Mouse (Mus musculus) cortical plate, adult 2 months (tissue): ENCODE results near the gene Fam186a. TPM values are rescaled to one million over a fixed set of nuclear protein-coding genes. Genes with fewer than 3 reads are reported as not detected.

ENCODE experiments used
- H3K27ac ChIP-seq: fragments of 200-500 bp; 2 replicates; pipeline ENCODE4 v1.5.1; 2012; ENCODE audit warnings: low read length, control low read depth, inconsistent platforms; ENCODE audit not compliant: insufficient read depth
- H3K4me1 ChIP-seq: fragments of 200-500 bp; 2 replicates; pipeline ENCODE4 v1.6.1; 2011; ENCODE audit warnings: low read length; ENCODE audit not compliant: control insufficient read depth, insufficient read depth
- H3K4me3 ChIP-seq: fragments of 200-500 bp; 2 replicates; pipeline ENCODE4 v1.5.1; 2011; ENCODE audit warnings: mild to moderate bottlenecking, low read length, control low read depth; ENCODE audit not compliant: insufficient read depth
- CTCF ChIP-seq: fragments of 200-500 bp; IDR thresholded peaks from 2 replicates; pipeline ENCODE4 v1.5.1; 2011; ENCODE audit warnings: mild to moderate bottlenecking, control low read depth, low read length; ENCODE audit not compliant: insufficient read depth; ENCODE audit errors: extremely low read depth
- POLR2A ChIP-seq: fragments of 200-500 bp; IDR thresholded peaks from 2 replicates; pipeline ENCODE4 v1.6.1; 2011; ENCODE audit warnings: mild to moderate bottlenecking, low read length, control low read depth; ENCODE audit not compliant: insufficient read depth; ENCODE audit errors: extremely low read depth
- polyA plus RNA-seq: library from polyadenylated mRNA; depleted of rRNA; stranded (reverse); fragments of >200 nt; gene quantifications from 2 replicates; pipeline ENCODE4 v1.2.3, GENCODE M21; 2012; rRNA removed

Fam186a gene
- polyA plus RNA-seq, 1 experiment: 0.04 TPM

- H3K4me3 ChIP-seq: peak within 1 kb of the TSS; percentile 59
- peak; percentile 48; the same call in 1 of the 2 replicates for TF ChIP-seq POLR2A
- TF ChIP-seq CTCF: no peak
- H3K27ac ChIP-seq: no peak within 1 kb of the TSS
- H3K4me1 ChIP-seq: peaks cover 2% of the 10 kb centered on the region; the same call in 1 of the 2 replicates
Measured at GRCm38 (mm10) chr15:99875334-99875869, 91.5 kb downstream of the Fam186a start, which contains the start of gene Lima1. TSS of gene Lima1 (minus strand) at chr15:99875456.

GRCm38 (mm10) chr15:99874612-99875333 is 92.1 kb downstream of the Fam186a start:
- peaks cover 2% of the 10 kb centered on the region; the same call in 1 of the 2 replicates for H3K4me1 ChIP-seq
- H3K4me3 ChIP-seq: peak overlapping the region; percentile 59
- TF ChIP-seq POLR2A: no peak
- TF ChIP-seq CTCF: no peak
- no peak overlapping the region for H3K27ac ChIP-seq

GRCm38 (mm10) chr15:99872543-99872942 is 94.3 kb downstream of the Fam186a start:
- H3K27ac ChIP-seq: no peak overlapping the region
- no peak overlapping the region for H3K4me3 ChIP-seq
- H3K4me1 ChIP-seq: peaks cover 3% of the 10 kb centered on the region
- no peak for TF ChIP-seq CTCF
- TF ChIP-seq POLR2A: no peak

Other genes starting within 250 kb of the Fam186a start
- 55.3 and 60.4 TPM in 2 replicates for gene Gpd1, start 249.5 kb downstream of the Fam186a start, polyA plus RNA-seq
- gene Cox14, start 241.4 kb downstream of the Fam186a start, polyA plus RNA-seq: 226 and 237 TPM in 2 replicates
- 42.5 and 44.5 TPM in 2 replicates for gene Cers5, start 194.2 kb downstream of the Fam186a start, polyA plus RNA-seq
- 12.1 and 12.4 TPM in 2 replicates for gene Lima1, start 91.6 kb downstream of the Fam186a start, polyA plus RNA-seq
- gene Larp4, start 3.0 kb upstream of the Fam186a start, polyA plus RNA-seq: 22.8 and 23.1 TPM in 2 replicates
- gene Dip2b, start 71.6 kb upstream of the Fam186a start, polyA plus RNA-seq: 35.3 and 35.9 TPM in 2 replicates